Mouse (Mus musculus) left cerebral cortex, adult 8-10 months (tissue): ENCODE data around the gene Gm11444. TPM values are rescaled to one million over a fixed set of nuclear protein-coding genes. Genes with fewer than 3 reads are reported as not detected.

Experiments used
- DNase-seq, 2 experiments: peaks; one replicate each; pipeline ENCODE4 v3.0.0; 2022; ENCODE audit warnings: low spot score in 2 of 2
- total RNA-seq, 4 experiments: library from RNA; stranded (reverse); gene quantifications; 2 replicates each; pipeline ENCODE4 v1.2.4; 2022

Gm11444 gene
- total RNA-seq, 4 experiments from 2014 or later = not detected

DNA sequence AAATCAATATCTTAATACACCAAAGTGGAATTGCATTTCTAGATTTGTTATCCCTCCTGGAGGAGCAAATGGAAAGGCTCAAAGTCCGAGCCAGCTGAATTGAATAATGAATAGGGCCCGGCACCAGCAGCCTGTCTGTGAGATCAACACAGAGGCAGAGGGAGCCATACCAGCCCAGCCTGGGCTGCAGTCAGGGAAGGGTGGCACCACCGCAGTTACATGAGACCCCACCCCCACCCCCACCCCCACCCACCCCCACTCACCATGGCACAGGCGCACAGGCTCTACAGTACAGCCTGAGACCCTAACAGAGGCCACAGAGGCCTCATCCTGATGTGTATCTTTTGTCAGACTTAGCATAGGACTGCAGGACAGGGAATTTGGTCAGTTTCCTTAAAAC, 35.5 kb downstream of the Gm11444 start:
- no peak for DNase-seq

GRCm38 (mm10) chr11:85812201-85812966, 37.7 kb downstream of the Gm11444 start:
- DNase-seq = no peak

GRCm38 (mm10) chr11:85811676-85812075, 38.5 kb downstream of the Gm11444 start:
- DNase-seq = no peak

GRCm38 (mm10) chr11:85811229-85811628, 38.9 kb downstream of the Gm11444 start:
- DNase-seq = no peak

- no peak for DNase-seq
Observed at GRCm38 (mm10) chr11:85807353-85807752, 42.8 kb downstream of the Gm11444 start.

- no peak for DNase-seq
Observed at GRCm38 (mm10) chr11:85805779-85806178, 44.4 kb downstream of the Gm11444 start.

DNA sequence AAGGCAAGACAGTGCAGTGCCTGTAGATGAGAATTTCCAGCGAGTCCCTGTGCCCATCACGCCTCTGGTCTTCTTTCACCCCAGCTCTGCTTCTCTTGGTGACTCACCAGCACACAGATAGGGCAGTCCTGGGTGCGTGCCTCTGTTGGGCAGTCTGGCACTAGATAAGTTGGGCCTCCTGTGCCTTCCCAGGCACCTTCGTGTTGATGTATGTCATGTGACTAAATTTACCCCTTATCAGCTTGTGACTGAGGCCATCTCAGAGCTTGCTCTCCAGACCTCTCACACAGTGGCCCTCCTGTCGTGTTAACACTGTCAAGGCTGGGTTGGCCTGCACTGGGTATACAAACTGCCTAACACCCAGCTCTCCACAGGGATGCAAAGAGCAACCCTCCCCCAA, 46.1 kb downstream of the Gm11444 start:
- DNase-seq = no peak

DNA sequence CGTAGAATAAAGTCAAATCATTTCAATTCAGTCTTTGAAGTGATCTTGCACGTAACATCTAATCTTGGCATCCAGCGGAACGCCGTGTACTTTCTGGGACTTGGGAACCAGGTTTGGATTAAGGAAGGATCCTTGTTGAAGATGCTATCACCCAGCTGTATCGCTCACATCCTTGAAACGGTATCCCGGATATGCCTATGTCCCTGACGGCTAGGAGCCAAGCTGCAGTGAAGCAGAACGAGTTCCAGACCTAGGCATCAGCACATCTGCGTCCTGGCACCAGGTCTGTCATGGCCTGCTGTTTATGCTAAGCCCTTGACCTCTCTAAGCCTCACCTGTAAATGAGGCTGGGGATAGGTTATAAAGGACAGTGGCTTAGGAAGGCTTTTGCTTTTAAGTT, 49.8 kb downstream of the Gm11444 start:
- no peak for DNase-seq

- DNase-seq = no peak
Observed at GRCm38 (mm10) chr11:85799856-85800255, 50.3 kb downstream of the Gm11444 start.

GRCm38 (mm10) chr11:85799456-85799855, 50.7 kb downstream of the Gm11444 start:
- no peak for DNase-seq

Other genes with a start within 250 kb of the Gm11444 start
- 1 to 10 TPM; 1.8 to 2.3 (median 2.0) TPM for gene Tbx2, start 17.8 kb downstream of the Gm11444 start, total RNA-seq
- under 1 TPM in 3 of 4 experiments, not detected in 1; 0.13 to 0.33 (median 0.21) TPM for gene Tbx4, start 36.1 kb upstream of the Gm11444 start, total RNA-seq